Mouse (Mus musculus) CH12.LX (cell line): ENCODE measurements around the gene C2. TPM values are rescaled to one million over a fixed set of nuclear protein-coding genes. Genes with fewer than 3 reads are reported as not detected.

Source experiments
- DNase-seq: peaks from one replicate; pipeline ENCODE4 v3.0.0-alpha.2; 2013; ENCODE audit errors: extremely low read depth
- H3K27ac ChIP-seq: 2 replicates; pipeline ENCODE4 v1.5.1; 2012; ENCODE audit warnings: low read depth, mild to moderate bottlenecking, control low read depth, moderate library complexity; ENCODE audit not compliant: insufficient read depth
- H3K27me3 ChIP-seq: replicated peaks from 2 replicates; pipeline ENCODE3; 2012; ENCODE audit warnings: inconsistent platforms
- H3K36me3 ChIP-seq, 2 experiments: replicated peaks in 1 of 2; 2 replicates each; pipeline versions ENCODE3 to v1.6.1; 2012; ENCODE audit warnings: inconsistent platforms in 1 of 2, low read length in 1 of 2, mild to moderate bottlenecking in 1 of 2, mixed read lengths in 1 of 2, moderate library complexity in 1 of 2; ENCODE audit not compliant: control insufficient read depth in 1 of 2, insufficient read depth in 1 of 2
- H3K4me1 ChIP-seq, 2 experiments: 2 replicates each; pipeline ENCODE4 v1.6.1; 2012; ENCODE audit warnings: inconsistent platforms in 1 of 2, moderate library complexity in 1 of 2; ENCODE audit not compliant: insufficient read depth in 2 of 2, control insufficient read depth in 1 of 2
- H3K4me2 ChIP-seq: 2 replicates; pipeline ENCODE4 v1.6.1; 2012; ENCODE audit warnings: low read depth, mild to moderate bottlenecking, control low read depth; ENCODE audit not compliant: poor library complexity, insufficient read depth, severe bottlenecking
- H3K4me3 ChIP-seq, 3 experiments: fragments of 150-350 bp in 1 of 3; sonication (generic) in 1 of 3; replicated peaks in 1 of 3; 2 replicates each; pipeline versions ENCODE3 to v1.5.1; 2011 to 2012; ENCODE audit warnings: low read depth in 2 of 3, low read length in 2 of 3, mild to moderate bottlenecking in 2 of 3, moderate library complexity in 2 of 3, control low read depth in 1 of 3, improper control_type of control experiment in 1 of 3, inconsistent platforms in 1 of 3, mixed read lengths in 1 of 3; ENCODE audit not compliant: poor library complexity in 1 of 3
- H3K79me2 ChIP-seq: replicated peaks from 2 replicates; pipeline ENCODE4 v1.6.1; 2012; ENCODE audit warnings: mild to moderate bottlenecking, moderate library complexity; ENCODE audit not compliant: control insufficient read depth, poor library complexity, insufficient read depth, severe bottlenecking; ENCODE audit errors: extremely low read depth
- H3K9ac ChIP-seq: 2 replicates; pipeline ENCODE4 v1.6.1; 2012; ENCODE audit warnings: low read depth, mild to moderate bottlenecking, control low read depth, moderate library complexity; ENCODE audit not compliant: insufficient read depth
- H3K9me3 ChIP-seq: replicated peaks from 2 replicates; pipeline ENCODE3; 2012; ENCODE audit warnings: low read length, inconsistent platforms, mixed read lengths
- BHLHE40 ChIP-seq: IDR thresholded peaks from 2 replicates; pipeline ENCODE4 v1.6.1; 2011; ENCODE audit warnings: mild to moderate bottlenecking, low read depth, low read length, improper control_type of control experiment
- CHD1 ChIP-seq: IDR thresholded peaks from 2 replicates; pipeline ENCODE4 v1.6.1; 2012; ENCODE audit warnings: low read depth, low read length, improper control_type of control experiment, inconsistent platforms
- ELF1 ChIP-seq: IDR thresholded peaks from 2 replicates; pipeline ENCODE4 v1.6.1; 2014; ENCODE audit warnings: low read depth, mild to moderate bottlenecking, inconsistent platforms, low read length, improper control_type of control experiment
- GABPA ChIP-seq: IDR thresholded peaks from 2 replicates; pipeline ENCODE4 v1.6.1; 2012; ENCODE audit warnings: low read depth, low read length, improper control_type of control experiment, inconsistent platforms; ENCODE audit not compliant: insufficient replicate concordance
- JUN ChIP-seq: IDR thresholded peaks from 2 replicates; pipeline ENCODE4 v1.6.1; 2011; ENCODE audit warnings: low read depth, mild to moderate bottlenecking, low read length, improper control_type of control experiment, moderate library complexity; ENCODE audit not compliant: insufficient read depth
- JUND ChIP-seq: conservative IDR thresholded peaks from 2 replicates; pipeline ENCODE4 v1.6.1; 2011; ENCODE audit warnings: low read depth, low read length, improper control_type of control experiment
- MAFK ChIP-seq: IDR thresholded peaks from 2 replicates; pipeline ENCODE4 v1.6.1; 2011; ENCODE audit warnings: low read length, improper control_type of control experiment; ENCODE audit not compliant: insufficient replicate concordance
- MAX ChIP-seq: IDR thresholded peaks from 2 replicates; pipeline ENCODE4 v1.6.1; 2011; ENCODE audit warnings: low read length, improper control_type of control experiment
- MAZ ChIP-seq: IDR thresholded peaks from 2 replicates; pipeline ENCODE4 v1.6.1; 2012; ENCODE audit warnings: low read depth, mild to moderate bottlenecking, inconsistent platforms, low read length, improper control_type of control experiment, moderate library complexity
- MYC ChIP-seq: IDR thresholded peaks from 2 replicates; pipeline ENCODE4 v1.6.1; 2011; ENCODE audit warnings: low read depth, mild to moderate bottlenecking, improper control_type of control experiment, low read length
- NELFE ChIP-seq: IDR thresholded peaks from 2 replicates; pipeline ENCODE4 v1.6.1; 2011; ENCODE audit warnings: low read depth, low read length, improper control_type of control experiment
- PAX5 ChIP-seq: IDR thresholded peaks from 2 replicates; pipeline ENCODE4 v1.6.1; 2012; ENCODE audit warnings: low read length, inconsistent platforms, mixed read lengths
- POLR2AphosphoS2 ChIP-seq: IDR thresholded peaks from 2 replicates; pipeline ENCODE4 v1.6.1; 2011; ENCODE audit warnings: low read depth, low read length, improper control_type of control experiment
- SIN3A ChIP-seq: IDR thresholded peaks from 2 replicates; pipeline ENCODE4 v1.6.1; 2012; ENCODE audit warnings: low read length, improper control_type of control experiment, inconsistent platforms
- UBTF ChIP-seq: IDR thresholded peaks from 2 replicates; pipeline ENCODE4 v1.6.1; 2012; ENCODE audit warnings: low read depth, mild to moderate bottlenecking, inconsistent platforms, low read length, improper control_type of control experiment, moderate library complexity
- USF1 ChIP-seq: IDR thresholded peaks from 2 replicates; pipeline ENCODE4 v1.6.1; 2014; ENCODE audit warnings: low read depth, mild to moderate bottlenecking, inconsistent platforms, low read length, improper control_type of control experiment
- USF2 ChIP-seq: conservative IDR thresholded peaks from 2 replicates; pipeline ENCODE4 v1.6.1; 2011; ENCODE audit warnings: low read depth, low read length, improper control_type of control experiment
- ZC3H11A ChIP-seq: IDR thresholded peaks from 2 replicates; pipeline ENCODE4 v1.6.1; 2012; ENCODE audit warnings: low read depth, mild to moderate bottlenecking, inconsistent platforms, low read length, improper control_type of control experiment
- ZMIZ1 ChIP-seq: IDR thresholded peaks from 2 replicates; pipeline ENCODE4 v1.6.1; 2012; ENCODE audit warnings: low read depth, mild to moderate bottlenecking, inconsistent platforms, low read length, improper control_type of control experiment
- dilution Hi-C: fragments of 300-500 bp; cut with MboI; formaldehyde crosslinking; loops from 2 replicates; pipeline ENCODE4 v1.14.3; 2020; ENCODE audit warnings: low sequenced_read_pairs; ENCODE audit not compliant: extremely low pct_unique_long_range_greater_than_20kb, extremely low pct_ligation_motif_present
- in situ Hi-C: fragments of 300-500 bp; cut with MboI; formaldehyde crosslinking; loops from 3 replicates; pipeline ENCODE4 v1.14.3; 2019; ENCODE audit warnings: low sequenced_read_pairs, low pct_ligation_motif_present, low pct_unique_long_range_greater_than_20kb, mixed read lengths
- polyA plus RNA-seq: library from polyadenylated mRNA; unstranded; fragments of >175 nt; gene quantifications from 2 replicates; pipeline ENCODE4 v1.2.1, GENCODE M21; 2012; ENCODE audit warnings: low read depth; ENCODE audit not compliant: insufficient read length
- total RNA-seq, 2 experiments: library from RNA; depleted of rRNA; stranded (reverse); fragments of 300-350 nt in 1 of 2; fragments of >200 nt in 1 of 2; gene quantifications; 2 replicates each; pipeline ENCODE4 v1.2.3; 2012 to 2014

Gene C2
- total and polyA plus RNA-seq, 3 experiments = 1.3 to 6.6 (median 3.1) TPM

GRCm38 (mm10) chr17:34898706-34899052 is 614 bp upstream of the C2 start:
- H3K79me2 ChIP-seq = peaks cover 17% of the 10 kb centered on the region
- dilution Hi-C loops (no loop called here), in situ Hi-C loops (no loop called here)
- H3K36me3 ChIP-seq = peaks cover 17 to 40% of the 10 kb centered on the region in 2 experiments
- TF ChIP-seq BHLHE40 = 0 out of 2 replicates have a peak, but pooled peaks have one; percentile 2
- no peak for TF ChIP-seq ZC3H11A
- H3K9me3 ChIP-seq = peaks cover 5% of the 10 kb centered on the region
- H3K4me1 ChIP-seq = peaks cover 7 to 29% of the 10 kb centered on the region in 2 experiments
- no peak for DNase-seq
- no peaks in the 10 kb centered on the region for H3K27me3 ChIP-seq
- peak overlapping the region; percentile 94 for H3K9ac ChIP-seq
- peak overlapping the region; percentile 91 to 93 (median 92) for H3K4me3 ChIP-seq
- peak overlapping the region; percentile 89; the same call in 1 of the 2 replicates for H3K27ac ChIP-seq
- peak overlapping the region; percentile 18; the same call in 1 of the 2 replicates for H3K4me2 ChIP-seq

- Histone ChIP-seq H3K27ac (peak overlapping the region; percentile 47), H3K36me3 (peaks cover 8 to 29% of the 10 kb centered on the region in 2 experiments), H3K4me2 (peak overlapping the region; percentile 84), H3K9ac (peak overlapping the region; percentile 61), H3K9me3 (peaks cover 5% of the 10 kb centered on the region), H3K79me2 (peaks cover 17% of the 10 kb centered on the region), H3K27me3 (no peaks in the 10 kb centered on the region), H3K4me1 (peaks cover 7 to 32% of the 10 kb centered on the region in 2 experiments), H3K4me3 (peak overlapping the region; percentile 75 to 93 (median 92))
- dilution Hi-C loops (no loop called here), in situ Hi-C loops (no loop called here)
- TF ChIP-seq MAFK (no peak), SIN3A (peak; percentile 25), USF2 (no peak), GABPA (no peak), PAX5 (no peak), CHD1 (no peak), USF1 (no peak), MAX (0 out of 2 replicates have a peak, but pooled peaks have one; percentile 17), POLR2AphosphoS2 (peak; percentile 53; the same call in 1 of the 2 replicates), MYC (0 out of 2 replicates have a peak, but pooled peaks have one; percentile 39), UBTF (no peak)
- DNase-seq = no peak
Measured at GRCm38 (mm10) chr17:34897373-34898159, 499 bp downstream of the C2 start.

GRCm38 (mm10) chr17:34896366-34896765 is 1.7 kb downstream of the C2 start:
- TF ChIP-seq NELFE (no peak), USF2 (no peak), CHD1 (no peak), ZMIZ1 (no peak), JUND (no peak), JUN (no peak), MAFK (no peak), USF1 (no peak), MAX (no peak), ELF1 (no peak), MAZ (no peak)
- DNase-seq = no peak
- peaks cover 5% of the 10 kb centered on the region for H3K9me3 ChIP-seq
- peaks cover 14% of the 10 kb centered on the region for H3K79me2 ChIP-seq
- H3K4me3 ChIP-seq = no peak overlapping the region
- H3K4me1 ChIP-seq = peaks cover 7 to 29% of the 10 kb centered on the region in 2 experiments
- dilution Hi-C loops = no loop called here
- H3K9ac ChIP-seq = no peak overlapping the region
- H3K4me2 ChIP-seq = no peak overlapping the region
- H3K27ac ChIP-seq = no peak overlapping the region
- in situ Hi-C loops = no loop called here
- no peaks in the 10 kb centered on the region for H3K27me3 ChIP-seq
- peaks cover 2 to 19% of the 10 kb centered on the region in 2 experiments for H3K36me3 ChIP-seq
